Mouse (Mus musculus) E14TG2a.4 (cell line): ENCODE data around the gene Stag1.

Experiments used
- CTCF ChIP-seq: conservative IDR thresholded peaks from 2 replicates; pipeline ENCODE4 v1.5.1; 2014; ENCODE audit warnings: low read length
- NANOG ChIP-seq: IDR thresholded peaks from 2 replicates; pipeline ENCODE4 v1.6.1; 2014; ENCODE audit warnings: borderline replicate concordance, low read length, mixed read lengths

DNA sequence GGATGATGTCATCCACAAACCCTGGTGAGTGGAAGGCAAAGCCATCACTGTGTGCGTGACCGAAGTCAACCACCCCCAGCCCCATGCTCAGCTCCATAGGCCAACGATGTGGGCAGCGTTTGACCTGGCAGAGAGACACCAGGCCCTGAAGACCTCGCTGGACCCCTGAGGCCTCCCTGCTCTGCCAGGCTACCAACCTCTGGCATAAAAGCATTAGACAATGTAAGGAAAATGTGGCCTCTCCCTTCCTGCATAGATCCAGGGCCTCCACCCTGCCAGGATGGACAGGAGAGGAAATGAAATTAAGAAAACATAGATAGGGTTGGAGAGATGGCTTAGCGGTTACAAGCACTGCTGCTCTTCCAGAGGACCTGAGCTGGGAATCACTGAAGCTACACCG lies 385.2 kb downstream of the Stag1 start:
- no peak for TF ChIP-seq CTCF
- TF ChIP-seq NANOG, result no peak
